Mouse (Mus musculus) MEL (cell line): ENCODE data around the gene Tango6. TPM values are rescaled to one million over a fixed set of nuclear protein-coding genes. Genes with fewer than 3 reads are reported as not detected.

ENCODE experiments used
- DNase-seq: peaks from one replicate; pipeline ENCODE4 v3.0.0; 2011; ENCODE audit warnings: low read depth, low spot score
- H3K27ac ChIP-seq: 2 replicates; pipeline ENCODE4 v1.5.1; 2012; ENCODE audit warnings: low read depth, mild to moderate bottlenecking, control low read depth, low read length, moderate library complexity; ENCODE audit not compliant: control insufficient read depth
- H3K27me3 ChIP-seq, 2 experiments: fragments of 150-350 bp in 1 of 2; sonication (generic) in 1 of 2; 2 replicates each; pipeline ENCODE4 v1.6.1; 2012; ENCODE audit warnings: low read length in 2 of 2, mild to moderate bottlenecking in 2 of 2, improper control_type of control experiment in 1 of 2, moderate library complexity in 1 of 2; ENCODE audit not compliant: insufficient read depth in 2 of 2, control insufficient read depth in 1 of 2
- H3K36me3 ChIP-seq, 2 experiments: 2 replicates each; pipeline ENCODE4 v1.6.1; 2012 to 2014; ENCODE audit warnings: low read length in 2 of 2, improper control_type of control experiment in 1 of 2, inconsistent platforms in 1 of 2, mild to moderate bottlenecking in 1 of 2; ENCODE audit not compliant: insufficient read depth in 2 of 2, control insufficient read depth in 1 of 2
- H3K4me1 ChIP-seq, 2 experiments: fragments of 150-350 bp in 1 of 2; sonication (generic) in 1 of 2; 2 replicates each; pipeline ENCODE4 v1.6.1; 2012; ENCODE audit warnings: low read length in 2 of 2, improper control_type of control experiment in 1 of 2, mild to moderate bottlenecking in 1 of 2; ENCODE audit not compliant: insufficient read depth in 2 of 2, control insufficient read depth in 1 of 2
- H3K4me3 ChIP-seq, 2 experiments: fragments of 150-350 bp in 1 of 2; sonication (generic) in 1 of 2; 2 replicates each; pipeline ENCODE4 v1.5.1; 2012; ENCODE audit warnings: low read depth in 2 of 2, low read length in 2 of 2, mild to moderate bottlenecking in 2 of 2, moderate library complexity in 2 of 2, control low read depth in 1 of 2, improper control_type of control experiment in 1 of 2; ENCODE audit not compliant: control insufficient read depth in 1 of 2, insufficient read depth in 1 of 2
- H3K79me2 ChIP-seq: 2 replicates; pipeline ENCODE4 v1.6.1; 2012; ENCODE audit warnings: mild to moderate bottlenecking, low read length, moderate library complexity; ENCODE audit not compliant: control insufficient read depth, poor library complexity, insufficient read depth
- H3K9ac ChIP-seq: 2 replicates; pipeline ENCODE4 v1.6.1; 2012; ENCODE audit warnings: low read depth, mild to moderate bottlenecking, control low read depth, low read length, moderate library complexity; ENCODE audit not compliant: control insufficient read depth, poor library complexity, severe bottlenecking
- H3K9me3 ChIP-seq: fragments of 150-350 bp; sonication (generic); replicated peaks from 2 replicates; pipeline ENCODE4 v1.6.1; 2012; ENCODE audit warnings: mild to moderate bottlenecking, low read length, improper control_type of control experiment, moderate library complexity; ENCODE audit not compliant: insufficient read depth
- CHD1 ChIP-seq: IDR thresholded peaks from 2 replicates; pipeline ENCODE4 v1.6.1; 2012; ENCODE audit warnings: low read depth, mild to moderate bottlenecking, inconsistent platforms, low read length, improper control_type of control experiment
- CHD2 ChIP-seq: IDR thresholded peaks from 2 replicates; pipeline ENCODE4 v1.6.1; 2011; ENCODE audit warnings: low read length, improper control_type of control experiment
- JUND ChIP-seq: IDR thresholded peaks from 2 replicates; pipeline ENCODE4 v1.6.1; 2011; ENCODE audit warnings: low read depth, mild to moderate bottlenecking, improper control_type of control experiment, low read length
- KAT2A ChIP-seq: conservative IDR thresholded peaks from 2 replicates; pipeline ENCODE4 v1.6.1; 2012; ENCODE audit warnings: low read depth, low read length, improper control_type of control experiment, inconsistent platforms
- MAFK ChIP-seq: IDR thresholded peaks from 2 replicates; pipeline ENCODE4 v1.6.1; 2011; ENCODE audit warnings: low read depth, mild to moderate bottlenecking, low read length, improper control_type of control experiment, borderline replicate concordance
- MYC ChIP-seq: IDR thresholded peaks from 2 replicates; pipeline ENCODE4 v1.6.1; 2011; ENCODE audit warnings: low read depth, mild to moderate bottlenecking, low read length, improper control_type of control experiment, moderate library complexity
- POLR2AphosphoS5 ChIP-seq: IDR thresholded peaks from 2 replicates; pipeline ENCODE4 v1.6.1; 2012; ENCODE audit warnings: low read depth, borderline replicate concordance, mild to moderate bottlenecking, inconsistent platforms, low read length, moderate library complexity, mixed read lengths
- RCOR1 ChIP-seq: IDR thresholded peaks from 2 replicates; pipeline ENCODE4 v1.6.1; 2012; ENCODE audit warnings: low read depth, mild to moderate bottlenecking, inconsistent platforms, low read length, improper control_type of control experiment
- TAL1 ChIP-seq: IDR thresholded peaks from 2 replicates; pipeline ENCODE4 v1.6.1; 2012; ENCODE audit warnings: mild to moderate bottlenecking, inconsistent platforms, low read length, moderate library complexity, mixed read lengths
- USF1 ChIP-seq: IDR thresholded peaks from 2 replicates; pipeline ENCODE4 v1.6.1; 2014; ENCODE audit warnings: low read depth, mild to moderate bottlenecking, inconsistent platforms, low read length, improper control_type of control experiment, moderate library complexity
- ZC3H11A ChIP-seq: IDR thresholded peaks from 2 replicates; pipeline ENCODE4 v1.6.1; 2012; ENCODE audit warnings: low read depth, mild to moderate bottlenecking, inconsistent platforms, low read length, improper control_type of control experiment
- ZKSCAN1 ChIP-seq: IDR thresholded peaks from 2 replicates; pipeline ENCODE4 v1.6.1; 2012; ENCODE audit warnings: low read depth, mild to moderate bottlenecking, inconsistent platforms, low read length, improper control_type of control experiment, moderate library complexity
- polyA plus RNA-seq, 2 experiments: library from polyadenylated mRNA; stranded (reverse) in 1 of 2; unstranded in 1 of 2; fragments of >175 nt in 1 of 2; fragments of >200 nt in 1 of 2; gene quantifications; 2 replicates each; pipeline versions ENCODE4 v1.2.1 to v1.2.4; 2012; ENCODE audit warnings: low replicate concordance in 2 of 2, low read depth in 1 of 2; ENCODE audit not compliant: insufficient read length in 2 of 2, insufficient read depth in 1 of 2, missing spikeins in 1 of 2
- total RNA-seq: library from RNA; depleted of rRNA; stranded (reverse); fragments of 300-350 nt; gene quantifications from 2 replicates; pipeline ENCODE4 v1.2.3, GENCODE M21; 2012

The Tango6 gene
- total and polyA plus RNA-seq, 3 experiments, result 3.0 to 6.1 TPM; not detected in 1

- no peak overlapping the region for H3K9ac ChIP-seq
- H3K27ac ChIP-seq, result no peak overlapping the region
- no peaks in the 10 kb centered on the region for H3K79me2 ChIP-seq
- no peak for TF ChIP-seq POLR2AphosphoS5
- no peak for TF ChIP-seq MAFK
- no peaks in the 10 kb centered on the region for H3K9me3 ChIP-seq
- DNase-seq, result no peak
- H3K4me3 ChIP-seq, result no peak overlapping the region
- no peaks in the 10 kb centered on the region for H3K27me3 ChIP-seq
- H3K4me1 ChIP-seq, result no peaks in the 10 kb centered on the region
- no peaks in the 10 kb centered on the region for H3K36me3 ChIP-seq
Observed at GRCm38 (mm10) chr8:106818626-106819515, 136.0 kb downstream of the Tango6 start.

- Histone ChIP-seq H3K79me2 (no peaks in the 10 kb centered on the region), H3K4me1 (no peaks in the 10 kb centered on the region), H3K36me3 (no peaks in the 10 kb centered on the region), H3K9ac (no peak overlapping the region), H3K4me3 (no peak overlapping the region), H3K27me3 (no peaks in the 10 kb centered on the region), H3K27ac (no peak overlapping the region), H3K9me3 (no peaks in the 10 kb centered on the region)
- no peak for TF ChIP-seq KAT2A
- DNase-seq, result no peak
Observed at GRCm38 (mm10) chr8:106819581-106819980, 136.7 kb downstream of the Tango6 start.

DNA sequence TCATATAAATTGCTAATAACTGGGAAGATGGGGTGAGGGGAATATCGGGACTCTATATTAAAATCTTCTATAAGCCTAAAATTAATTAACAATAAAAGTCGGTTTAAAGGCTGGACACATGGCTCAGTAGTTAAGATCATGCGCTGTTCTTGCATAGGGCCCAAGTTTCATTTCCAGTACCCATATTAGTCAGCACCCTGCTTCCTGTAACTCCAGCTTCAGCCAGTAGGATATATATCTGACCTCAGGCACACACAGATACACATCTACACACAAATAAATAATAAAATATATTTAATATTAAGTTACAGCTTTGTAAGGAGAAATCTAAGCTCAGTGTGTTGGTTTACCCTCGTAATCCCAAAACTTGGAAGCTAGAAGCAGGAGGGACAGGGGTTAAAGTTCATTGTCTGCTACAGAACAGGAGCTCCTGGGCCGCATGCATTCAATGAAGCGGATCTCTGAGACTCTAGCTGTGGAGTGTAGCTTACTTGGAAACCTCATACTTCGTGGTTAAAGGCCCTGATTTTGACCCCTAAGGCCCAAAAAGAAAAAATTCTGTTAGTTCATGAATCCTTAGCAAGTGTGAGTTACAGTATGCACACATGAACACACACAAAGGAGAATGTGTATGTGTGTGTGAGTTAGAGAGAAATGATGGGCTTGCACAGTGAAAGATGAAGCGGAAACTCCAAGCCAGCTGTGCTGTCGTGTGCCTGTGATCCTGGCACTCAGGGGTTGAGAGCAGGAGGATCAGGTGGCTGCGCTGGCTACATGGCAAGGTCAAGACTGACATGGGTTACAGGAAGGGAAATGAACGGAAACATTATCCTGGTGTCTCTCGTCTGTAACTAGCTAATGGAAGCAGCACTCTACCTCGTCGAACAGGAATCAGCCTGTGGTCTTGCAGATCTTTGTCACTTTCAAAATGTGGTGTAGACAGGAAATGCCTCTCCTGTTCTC lies 138.0 kb downstream of the Tango6 start:
- Histone ChIP-seq H3K36me3 (no peaks in the 10 kb centered on the region), H3K79me2 (no peaks in the 10 kb centered on the region), H3K27me3 (no peaks in the 10 kb centered on the region), H3K9me3 (no peaks in the 10 kb centered on the region), H3K4me3 (no peak overlapping the region), H3K27ac (no peak overlapping the region)
- TF ChIP-seq CHD2 (no peak), ZC3H11A (no peak), CHD1 (no peak), JUND (no peak), ZKSCAN1 (no peak), MYC (no peak), RCOR1 (no peak), TAL1 (no peak), USF1 (no peak)
- TF ChIP-seq, all 39 proteins: peak for 0
- no peak overlapping the region for H3K9ac ChIP-seq
- no peak for DNase-seq
- no peaks in the 10 kb centered on the region for H3K4me1 ChIP-seq
